Comparison of ENCODE assay signal across 8 mouse cellular contexts in the genomic region with DNA sequence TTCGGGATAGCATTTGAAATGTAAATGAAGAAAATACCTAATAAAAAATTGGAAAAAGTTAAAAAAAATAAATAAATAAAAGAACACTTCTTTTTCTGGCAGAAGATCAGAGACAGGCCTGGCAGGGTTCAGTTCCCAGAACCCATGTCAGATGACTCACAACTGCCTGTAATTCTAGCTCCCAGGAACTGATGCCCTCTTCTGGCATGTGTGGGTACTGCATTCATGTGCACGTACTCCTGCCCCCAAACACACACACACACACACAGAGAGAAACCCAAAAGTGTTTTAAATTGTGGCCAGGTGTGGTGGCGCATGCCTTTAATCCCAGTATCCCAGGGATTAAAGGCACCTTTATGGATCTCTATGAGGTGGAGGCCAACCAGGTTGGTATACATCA. TPM values are rescaled to one million over a fixed set of nuclear protein-coding genes. Genes with fewer than 3 reads are reported as not detected.
A peak's percentile ranks its signal among the peaks of the same experiment; 100 is the strongest.
DNase-seq lines count a peak whose midpoint lies in the region.

No protein-coding gene starts in this region.

- DNase-seq in heart, postnatal 4 days = peak; percentile 35
- DNase-seq in heart, adult 8-10 months (ENCODE audit: low spot score) = no peak
- DNase-seq in A20 (ENCODE audit: low read depth, low spot score) (peak; percentile 65), WW6 (ENCODE audit: low read depth, low spot score) (peak; percentile 60)
- peak; percentile 19 for DNase-seq in lung, postnatal 36 days
- no peak for DNase-seq in right cerebral cortex, postnatal 4 days
- no peak for DNase-seq in right cerebral cortex, adult 18-20 months
- no peak for DNase-seq in layer of hippocampus, adult 11-12 months (ENCODE audit: low spot score)

RNA-seq across cellular contexts. Expression of gene Rfc1, which starts 51.3 kb away (rescaled TPM):
- 10 to 100 TPM; 36.9 to 37.7 TPM for total RNA-seq in heart, postnatal 4 days (2021)
- total RNA-seq in heart, adult 8-10 months (2022) = 10 to 100 TPM; 28.2 to 40.0 (median 37.1) TPM

Comparison
In these comparisons a context has a peak if more than half of its experiments do, and no peak if none do; other contexts are left out.
1. DNase-seq: peak in heart, postnatal 4 days (single experiment), A20 (single experiment), WW6 (single experiment) and lung, postnatal 36 days (single experiment); none in heart, adult 8-10 months (single experiment), right cerebral cortex, postnatal 4 days (single experiment), right cerebral cortex, adult 18-20 months (single experiment) and layer of hippocampus, adult 11-12 months (single experiment).